Mouse (Mus musculus) cerebellum, adult 2 months (tissue): ENCODE measurements at regions not wholly inside any gene's neighbourhood (a gene's known extent, or its start where the extent isn't known, plus 50 kb on each side); places are given as distances from the start of the nearest gene placed in this dataset.

Experiments
- DNase-seq, 2 experiments: peaks; one replicate each; pipeline ENCODE4 v3.0.0; 2021
- H3K27ac ChIP-seq: fragments of 200-500 bp; 2 replicates; pipeline ENCODE4 v1.5.1; 2012; ENCODE audit warnings: low read length, control low read depth, inconsistent platforms; ENCODE audit not compliant: insufficient read depth
- H3K27me3 ChIP-seq: fragments of 200-500 bp; 2 replicates; pipeline ENCODE4 v1.6.1; 2012; ENCODE audit warnings: inconsistent platforms, mild to moderate bottlenecking, low read length, moderate library complexity; ENCODE audit not compliant: control insufficient read depth, insufficient read depth
- H3K4me1 ChIP-seq: fragments of 200-500 bp; 2 replicates; pipeline ENCODE4 v1.6.1; 2011; ENCODE audit warnings: low read length; ENCODE audit not compliant: control insufficient read depth, insufficient read depth
- H3K4me3 ChIP-seq: fragments of 200-500 bp; replicated peaks from 2 replicates; pipeline ENCODE3; 2011; ENCODE audit warnings: mild to moderate bottlenecking, low read depth, low read length, control low read depth; ENCODE audit not compliant: insufficient read depth
- CTCF ChIP-seq: fragments of 200-500 bp; IDR thresholded peaks from 2 replicates; pipeline ENCODE4 v1.5.1; 2011; ENCODE audit warnings: low read depth, mild to moderate bottlenecking, control low read depth, low read length, moderate library complexity, borderline replicate concordance; ENCODE audit not compliant: insufficient read depth
- POLR2A ChIP-seq: fragments of 200-500 bp; IDR thresholded peaks from 2 replicates; pipeline ENCODE4 v1.6.1; 2011; ENCODE audit warnings: low read length, control low read depth, borderline replicate concordance; ENCODE audit not compliant: insufficient read depth
- WGBS: fragments of 180-500 bp; shearing (Covaris S2); methylation state at CpG from one replicate; pipeline ENCODE4 v1.1.7; 2018; 5-methylcytosine and 5-hydroxymethylcytosine counted together

DNA sequence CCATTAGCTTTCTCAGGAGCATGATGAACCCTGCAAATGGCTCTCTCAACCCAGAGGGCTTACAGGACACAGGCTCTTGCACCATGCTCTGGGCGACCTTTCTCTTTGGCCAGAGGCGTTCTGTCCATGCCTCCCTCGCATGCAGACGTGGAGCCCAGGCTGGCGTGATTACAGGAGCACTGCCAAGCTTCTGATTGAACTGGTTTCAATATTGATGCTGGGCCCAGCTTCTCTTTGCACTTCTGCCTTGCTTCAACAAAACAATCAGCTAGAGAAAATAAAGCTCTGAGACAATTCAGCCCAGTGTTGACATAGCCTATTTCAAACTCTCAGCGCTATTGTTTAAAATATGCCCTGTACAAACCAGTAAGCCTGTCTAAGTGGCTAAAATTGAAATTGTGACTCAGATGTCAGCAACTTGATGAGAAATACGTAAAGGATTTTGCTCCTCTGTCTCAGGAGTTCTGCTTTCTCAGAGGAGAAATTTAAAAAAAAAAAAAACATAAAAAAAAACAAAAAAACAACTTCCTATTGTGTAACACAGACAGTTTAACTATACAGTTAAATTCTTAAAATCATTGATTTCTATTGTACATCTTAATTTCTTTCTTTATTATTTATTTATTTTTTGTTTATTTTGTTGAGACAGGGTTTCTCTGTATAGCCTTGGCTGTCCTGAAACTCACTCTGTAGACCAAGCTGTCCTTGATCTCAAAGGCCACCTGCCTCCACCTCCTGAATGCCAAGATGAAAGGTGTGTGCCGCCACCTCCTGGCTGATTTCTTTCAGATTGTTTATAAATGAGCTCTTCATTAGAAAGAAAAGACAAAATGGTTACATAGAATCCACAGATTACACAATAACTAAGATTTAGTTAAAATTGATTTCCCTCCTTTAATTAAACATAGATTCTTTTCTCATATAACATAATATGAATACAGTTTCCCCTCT, 96.9 kb upstream of the Enpep start:
- Histone ChIP-seq H3K4me1 (no peaks in the 10 kb centered on the region), H3K27me3 (no peaks in the 10 kb centered on the region), H3K27ac (no peak overlapping the region), H3K4me3 (no peak overlapping the region)
- WGBS = 51% methylated on average over 8 of the region's 8 CpGs
- DNase-seq = peak; percentile 17 to 23
- TF ChIP-seq CTCF = peak; percentile 47; the same call in 1 of the 2 replicates
- no peak for TF ChIP-seq POLR2A

DNA sequence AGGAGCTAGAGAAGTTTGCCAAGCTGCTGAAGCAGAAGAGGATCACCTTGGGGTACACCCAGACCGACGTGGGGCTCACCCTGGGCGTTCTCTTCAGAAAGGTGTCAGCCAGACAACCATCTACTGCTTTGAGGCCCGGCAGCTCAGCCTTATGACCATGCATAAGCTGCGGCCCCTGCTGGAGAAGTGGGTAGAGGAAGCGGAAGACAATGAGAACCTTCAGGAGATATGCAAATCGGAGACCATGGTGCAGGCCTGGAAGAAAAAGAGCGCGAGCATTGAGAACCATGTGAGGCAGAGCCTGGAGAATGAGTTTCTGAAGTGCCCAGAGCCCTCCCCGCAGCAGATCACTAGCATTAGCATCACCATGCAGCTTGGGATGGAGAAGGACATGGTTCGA, 98.1 kb upstream of the Elovl6 start:
- no peak for TF ChIP-seq CTCF
- TF ChIP-seq POLR2A = no peak
- 57% methylated on average over 11 of the region's 11 CpGs for WGBS
- Histone ChIP-seq H3K27ac (no peak overlapping the region), H3K27me3 (no peaks in the 10 kb centered on the region), H3K4me3 (no peak overlapping the region), H3K4me1 (no peaks in the 10 kb centered on the region)
- no peak for DNase-seq

DNA sequence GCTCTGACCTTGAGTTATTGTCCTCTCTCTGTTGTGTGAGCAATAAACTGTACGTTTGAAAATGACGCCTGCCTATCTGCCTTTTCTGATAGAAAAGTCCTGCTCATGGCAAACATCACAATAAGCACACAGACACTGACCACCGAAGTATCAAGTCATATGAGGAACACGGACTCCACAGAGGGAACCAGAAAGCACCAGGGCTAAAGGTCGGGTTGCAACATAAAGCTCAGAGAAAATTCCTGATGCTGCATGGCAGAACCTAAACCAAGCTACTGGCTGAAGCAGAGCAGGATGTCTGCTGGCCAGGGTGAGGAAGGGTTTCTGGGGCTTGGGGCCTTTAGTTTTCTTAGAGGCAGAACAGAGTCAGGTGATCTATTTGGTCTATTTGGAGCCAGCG, 94.5 kb upstream of the Elovl6 start:
- TF ChIP-seq CTCF (no peak), POLR2A (no peak)
- Histone ChIP-seq H3K27me3 (no peaks in the 10 kb centered on the region), H3K4me3 (no peak overlapping the region), H3K27ac (no peak overlapping the region), H3K4me1 (no peaks in the 10 kb centered on the region)
- DNase-seq = no peak
- 86% methylated on average over 6 of the region's 6 CpGs for WGBS

DNA sequence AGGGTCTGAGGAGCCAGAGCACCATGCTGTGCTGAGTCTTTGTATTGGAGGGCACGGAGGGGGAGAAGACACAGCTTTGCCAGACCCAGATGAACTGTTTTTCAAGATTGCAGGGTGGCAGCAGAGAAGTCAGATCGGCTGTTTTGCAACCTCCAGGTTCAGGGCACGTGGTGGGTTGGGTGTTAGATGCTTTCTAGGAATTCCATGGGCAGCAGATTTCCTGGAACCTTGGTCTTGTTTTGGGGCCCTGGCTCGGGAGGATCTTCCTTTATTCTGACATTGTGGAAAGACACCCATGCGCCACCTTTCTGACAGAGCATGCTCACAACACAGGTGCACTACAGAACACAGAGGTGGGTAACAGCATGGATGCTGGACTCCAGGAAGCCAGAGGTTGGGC, 89.4 kb upstream of the Elovl6 start:
- no peak overlapping the region for H3K27ac ChIP-seq
- no peak for DNase-seq
- no peaks in the 10 kb centered on the region for H3K27me3 ChIP-seq
- H3K4me3 ChIP-seq = no peak overlapping the region
- TF ChIP-seq CTCF = no peak
- TF ChIP-seq POLR2A = no peak
- 44% methylated on average over 5 of the region's 5 CpGs for WGBS
- no peaks in the 10 kb centered on the region for H3K4me1 ChIP-seq

DNA sequence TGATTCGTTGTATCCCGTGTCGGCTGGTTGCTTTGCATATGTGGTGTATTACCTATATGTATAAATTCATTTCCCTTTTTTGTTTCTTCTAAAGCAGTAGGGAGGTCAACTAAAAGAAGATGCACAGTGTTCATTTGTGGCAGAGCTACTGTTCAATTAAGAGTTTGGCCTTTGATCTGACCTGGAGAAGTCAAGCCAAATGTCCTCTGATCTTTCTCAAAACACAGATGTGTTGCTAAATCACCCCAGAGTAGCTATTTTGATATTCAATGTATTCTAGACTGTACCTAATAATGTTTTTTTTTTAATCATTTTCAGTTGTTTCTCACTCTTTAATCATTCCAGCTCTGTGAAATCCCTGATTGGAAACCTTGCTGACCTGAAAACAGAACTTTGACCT, 87.9 kb upstream of the Elovl6 start:
- WGBS = 95% methylated on average over 3 of the region's 3 CpGs
- Histone ChIP-seq H3K4me3 (no peak overlapping the region), H3K27ac (no peak overlapping the region), H3K4me1 (no peaks in the 10 kb centered on the region), H3K27me3 (no peaks in the 10 kb centered on the region)
- no peak for DNase-seq
- TF ChIP-seq POLR2A (no peak), CTCF (no peak)

DNA sequence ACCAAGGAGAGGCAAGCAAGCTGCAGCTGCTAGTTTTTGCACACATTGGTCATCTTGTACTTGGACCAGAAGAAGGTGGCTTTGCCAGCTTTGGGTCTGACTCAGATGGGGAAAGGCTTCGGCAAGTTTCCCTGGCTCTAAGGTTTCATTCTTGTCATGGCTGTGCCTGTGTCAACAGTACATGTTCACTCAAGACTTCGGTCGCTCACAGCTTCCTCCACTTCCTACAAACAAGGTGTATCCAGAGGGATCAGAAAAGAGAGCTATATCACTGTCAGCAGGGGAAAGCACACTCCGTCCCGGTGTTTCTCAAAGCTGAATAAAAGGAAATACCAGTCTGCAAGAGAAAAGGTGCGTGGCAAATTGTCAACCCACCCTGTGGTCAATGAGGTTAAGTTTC, 86.2 kb upstream of the Elovl6 start:
- Histone ChIP-seq H3K4me3 (no peak overlapping the region), H3K27ac (no peak overlapping the region), H3K4me1 (no peaks in the 10 kb centered on the region), H3K27me3 (no peaks in the 10 kb centered on the region)
- TF ChIP-seq POLR2A (no peak), CTCF (no peak)
- WGBS = 89% methylated on average over 6 of the region's 6 CpGs
- no peak for DNase-seq

DNA sequence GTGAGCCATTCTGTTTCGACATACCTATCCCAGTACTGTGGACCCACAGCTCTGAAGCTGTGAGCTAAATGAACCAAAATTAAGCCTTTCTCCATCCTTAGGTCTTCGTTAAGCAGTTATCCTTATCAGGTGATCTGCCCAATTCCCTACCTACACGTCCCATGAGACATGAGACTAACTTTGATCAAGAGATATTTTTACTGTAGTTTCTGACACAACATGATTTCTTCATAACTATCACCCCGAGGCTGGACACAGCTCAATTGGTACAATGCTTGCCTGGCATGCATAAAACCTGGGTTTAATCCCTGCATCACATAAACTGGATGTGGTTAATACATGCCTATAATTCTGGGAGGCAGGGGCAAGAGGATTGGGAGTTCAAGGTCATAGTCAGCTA, 82.2 kb upstream of the Elovl6 start:
- DNase-seq = no peak
- Histone ChIP-seq H3K27ac (no peak overlapping the region), H3K4me3 (no peak overlapping the region), H3K4me1 (no peaks in the 10 kb centered on the region), H3K27me3 (no peaks in the 10 kb centered on the region)
- WGBS = 83% methylated on average over 4 of the region's 4 CpGs
- no peak for TF ChIP-seq CTCF
- TF ChIP-seq POLR2A = no peak

DNA sequence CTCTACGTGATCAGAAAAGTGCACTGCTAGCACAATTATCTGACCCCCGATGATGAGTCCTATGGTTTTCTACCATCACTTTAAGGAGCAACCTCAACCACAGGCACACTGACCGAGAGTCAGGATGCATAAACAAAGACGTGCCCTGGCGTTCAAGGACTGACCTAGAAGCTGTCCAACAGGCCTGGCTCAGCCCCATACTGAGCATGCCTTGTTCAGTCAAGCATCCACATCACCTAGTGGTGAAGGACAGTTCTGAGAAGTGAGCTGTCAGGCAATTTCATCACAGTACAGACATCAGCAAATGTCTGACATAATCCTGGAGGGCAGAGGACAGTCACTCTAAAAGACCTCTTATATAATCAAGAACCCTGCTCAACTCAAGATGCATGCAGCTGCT, 81.5 kb upstream of the Elovl6 start:
- DNase-seq = no peak
- Histone ChIP-seq H3K27me3 (no peaks in the 10 kb centered on the region), H3K27ac (no peak overlapping the region), H3K4me1 (no peaks in the 10 kb centered on the region), H3K4me3 (no peak overlapping the region)
- TF ChIP-seq CTCF (no peak), POLR2A (no peak)
- 55% methylated on average over 5 of the region's 5 CpGs for WGBS
